Mouse (Mus musculus) effector memory CD4-positive, alpha-beta T cell, adult 5 months (primary cell): ENCODE data around the gene Notch2. TPM values are rescaled to one million over a fixed set of nuclear protein-coding genes. Genes with fewer than 3 reads are reported as not detected.

Experiments
- polyA plus RNA-seq: library from polyadenylated mRNA; unstranded; fragments of 100-300 nt; shearing (Covaris generic); gene quantifications from one replicate; pipeline ENCODE4 v1.2.1, GENCODE M21; 2017

Notch2 gene
- polyA plus RNA-seq, result 29.6 TPM

DNA sequence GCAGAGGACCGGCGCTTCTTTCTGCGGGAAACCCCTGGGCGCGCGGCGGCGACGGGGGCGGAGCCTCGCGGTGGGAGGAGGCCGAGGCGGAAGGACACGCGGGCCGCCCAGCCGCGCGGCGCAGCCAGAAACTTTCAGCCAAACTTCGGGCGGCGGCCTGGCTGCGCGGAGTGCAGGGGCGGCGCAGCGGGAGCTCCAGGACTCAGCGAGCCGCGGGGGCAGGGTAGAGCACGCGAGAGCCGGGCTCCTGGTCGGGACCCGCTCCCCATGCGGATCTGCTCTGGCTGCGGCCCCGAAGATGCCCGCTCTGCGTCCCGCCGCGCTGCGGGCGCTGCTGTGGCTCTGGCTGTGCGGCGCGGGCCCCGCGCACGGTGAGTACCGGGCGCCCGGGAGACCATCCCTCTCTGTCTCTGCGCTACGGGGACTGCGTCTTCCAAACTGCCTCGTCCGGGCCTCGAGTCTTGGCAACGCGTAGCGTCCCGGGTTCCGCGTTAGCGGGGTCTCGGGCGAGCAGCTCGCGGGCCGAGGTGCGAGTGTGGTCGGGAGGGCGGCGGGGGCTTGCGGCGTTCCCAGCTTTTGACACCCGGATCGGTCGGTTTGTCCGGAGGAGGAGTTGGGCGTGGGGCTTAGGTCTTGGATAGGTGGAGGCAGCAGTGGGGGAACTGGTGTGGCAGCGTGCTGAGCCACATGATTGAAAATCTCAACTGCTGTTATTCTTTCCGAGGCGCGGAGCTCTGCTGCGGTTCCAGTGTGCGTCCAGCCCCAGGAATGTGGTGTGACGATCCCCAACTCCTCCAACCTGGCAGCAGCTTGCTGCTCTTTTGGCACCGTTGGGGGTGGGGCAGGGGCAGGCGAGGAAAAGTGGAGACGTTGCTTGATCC, at the start of gene Notch2:
Notch2 (plus strand) TSS at position 127 of the 881 bp plus-strand sequence.

DNA sequence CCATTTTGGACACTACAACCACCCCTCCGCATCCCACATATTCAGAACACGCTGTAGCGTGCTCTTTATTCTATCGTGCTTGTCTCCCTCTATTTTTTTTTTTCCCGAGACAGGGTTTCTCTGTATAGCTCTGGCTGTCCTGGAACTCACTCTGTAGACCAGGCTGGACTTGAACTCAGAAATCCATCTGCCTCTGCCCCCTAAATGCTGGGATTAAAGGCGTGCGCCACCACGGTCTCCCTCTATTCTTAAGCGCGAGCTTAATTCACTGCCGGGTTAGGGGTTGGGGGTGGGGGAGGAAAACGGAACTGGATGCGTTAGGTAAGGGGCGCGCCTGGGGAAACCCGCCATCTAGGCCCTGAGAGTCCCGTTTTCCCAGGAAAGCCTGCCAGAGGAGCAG, 147.0 kb downstream of the Notch2 start, which contains the start of gene Adam30:
Adam30 (plus strand) TSS at position 301 of the 400 bp plus-strand sequence.

Other genes with a start within 250 kb of the Notch2 start
- 20.7 TPM for gene Pde4dip, start 124.8 kb upstream of the Notch2 start, polyA plus RNA-seq
- 78.1 TPM for gene Sec22b, start 112.3 kb upstream of the Notch2 start, polyA plus RNA-seq
- not detected for gene Adam30, start 147.1 kb downstream of the Notch2 start, polyA plus RNA-seq
- not detected for gene Reg4, start 208.6 kb downstream of the Notch2 start, polyA plus RNA-seq